Mouse (Mus musculus) ES-E14 (cell line): ENCODE measurements at regions not wholly inside any gene's neighbourhood (a gene's known extent, or its start where the extent isn't known, plus 50 kb on each side); places are given as distances from the start of the nearest gene placed in this dataset.

ENCODE experiments used
- CHD2 ChIP-seq: IDR thresholded peaks from 2 replicates; pipeline ENCODE4 v1.6.1; 2014; ENCODE audit warnings: mild to moderate bottlenecking, low read depth, low read length, inconsistent platforms
- ZC3H11A ChIP-seq: IDR thresholded peaks from 2 replicates; pipeline ENCODE4 v1.6.1; 2012; ENCODE audit warnings: low read depth, mild to moderate bottlenecking, inconsistent platforms, low read length, borderline replicate concordance

DNA sequence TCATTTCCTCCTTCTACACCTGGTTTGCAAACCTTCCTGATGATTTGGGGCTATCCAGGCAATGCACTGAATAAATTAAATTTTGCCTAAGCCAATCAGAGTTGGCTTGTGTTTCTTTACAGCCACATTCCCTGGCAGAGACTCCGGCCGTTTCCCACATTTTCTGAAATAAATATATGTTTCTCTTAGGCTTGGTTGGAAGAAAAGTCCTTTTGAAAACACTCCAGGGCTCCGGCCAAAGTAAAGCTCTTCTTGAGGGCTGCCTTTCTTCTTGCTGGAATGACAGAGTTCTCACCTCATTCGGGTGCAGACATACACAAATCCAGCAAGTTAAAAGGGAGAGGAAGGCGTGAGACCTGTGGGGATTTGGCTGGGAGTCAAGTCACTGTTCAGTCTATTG is 252.0 kb upstream of the Tbx3 start:
- TF ChIP-seq CHD2 (no peak), ZC3H11A (no peak)
